Mouse (Mus musculus) testis, adult 2 months (tissue): ENCODE data around the gene Tnnc1.

Experiments used
- CTCF ChIP-seq: fragments of 200-500 bp; IDR thresholded peaks from 2 replicates; pipeline ENCODE4 v1.5.1; 2012; ENCODE audit warnings: low read depth, mild to moderate bottlenecking, inconsistent platforms, low read length, moderate library complexity; ENCODE audit not compliant: control insufficient read depth, insufficient read depth, insufficient replicate concordance
- POLR2A ChIP-seq: fragments of 200-500 bp; IDR thresholded peaks from 2 replicates; pipeline ENCODE4 v1.6.1; 2012; ENCODE audit warnings: low read depth, mild to moderate bottlenecking, inconsistent platforms, low read length, moderate library complexity; ENCODE audit not compliant: control insufficient read depth

DNA sequence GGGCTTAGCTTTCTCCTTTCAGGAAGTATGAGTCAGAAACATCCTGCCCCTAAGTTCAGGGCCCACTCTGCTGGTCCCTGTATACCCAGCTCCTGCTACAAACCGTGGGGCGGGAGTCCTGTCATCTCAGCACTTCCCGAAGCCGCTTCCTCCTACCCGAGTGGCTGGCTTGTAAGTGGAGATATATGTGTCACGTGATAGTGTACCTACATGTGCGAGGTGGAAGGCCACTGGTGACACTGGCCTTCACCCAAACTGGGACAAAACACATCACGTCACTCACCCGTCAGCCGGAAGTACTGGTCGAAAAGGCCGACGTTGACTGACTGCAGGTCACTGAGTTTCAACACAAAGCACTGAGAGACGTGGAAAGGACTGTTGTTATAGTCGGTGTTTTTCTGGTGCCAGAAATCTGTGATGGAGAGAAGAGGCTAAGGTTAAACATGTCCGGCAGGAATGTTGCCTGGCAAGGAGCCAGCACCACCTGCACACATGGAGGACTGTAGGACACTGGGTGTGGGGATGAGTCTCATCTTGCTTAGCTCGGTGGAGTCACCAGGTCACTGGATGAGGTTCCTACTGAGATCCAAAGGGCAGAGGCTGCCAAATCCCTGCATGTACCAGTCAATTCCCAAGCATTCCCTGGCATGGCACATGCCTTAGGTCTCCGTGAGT, 35.2 kb upstream of the Tnnc1 start:
- TF ChIP-seq CTCF: no peak
- no peak for TF ChIP-seq POLR2A
